Mouse (Mus musculus) kidney, adult 9 months (tissue): ENCODE measurements around the gene Elfn2.

Source experiments
- DNase-seq: peaks from one replicate; pipeline ENCODE4 v3.0.0; 2022

The Elfn2 gene

DNA sequence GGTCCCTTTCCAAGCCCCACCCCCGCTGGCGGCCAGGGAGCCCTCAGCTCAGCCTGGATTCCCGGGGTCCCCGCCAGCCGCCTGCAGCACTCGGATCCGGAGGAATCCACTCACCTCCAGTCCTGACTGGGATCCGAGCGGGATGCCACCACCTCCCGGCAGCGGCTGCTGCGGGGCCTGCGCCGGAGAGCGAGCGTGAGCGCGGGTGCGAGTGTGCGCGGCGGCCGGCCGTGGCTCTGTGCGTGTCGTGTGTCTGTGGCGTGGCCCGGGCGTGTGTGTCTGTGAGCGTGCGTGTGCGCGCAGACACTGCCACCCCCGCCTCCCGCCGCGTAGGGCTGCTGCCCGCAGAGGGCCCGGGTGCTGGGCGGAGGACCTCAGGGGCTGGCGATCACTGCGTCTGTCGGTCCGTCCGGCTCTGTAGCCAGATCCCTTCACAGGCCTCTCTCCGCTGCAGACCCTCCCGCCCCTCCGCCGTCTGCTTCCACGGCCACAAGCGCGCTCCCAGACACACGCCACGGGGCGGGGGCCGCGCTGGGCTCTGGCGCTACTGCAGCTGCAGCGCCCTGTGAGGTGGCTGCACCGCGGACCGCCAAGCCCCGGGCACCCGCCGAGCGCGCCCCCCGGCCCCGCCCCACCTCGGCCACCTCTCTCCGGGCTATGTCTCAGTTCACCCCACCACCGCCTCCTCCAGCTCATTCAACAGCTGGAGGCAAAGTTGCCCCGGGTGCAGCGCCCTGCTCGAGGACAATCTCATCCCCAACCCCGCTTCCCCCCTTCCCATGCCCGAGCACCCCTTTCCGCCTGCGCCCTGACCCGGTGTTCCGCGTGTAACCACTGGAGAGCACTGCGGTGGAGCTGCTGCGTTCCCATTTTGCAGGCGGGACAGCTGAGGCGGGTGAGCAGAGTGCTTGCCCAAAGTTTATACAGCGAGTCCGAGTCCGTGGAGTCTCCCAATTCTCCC, at the start of gene Elfn2:
TSS of gene Elfn2 (minus strand) at position 482 of the 961 bp plus-strand sequence.
- no peak for DNase-seq

DNA sequence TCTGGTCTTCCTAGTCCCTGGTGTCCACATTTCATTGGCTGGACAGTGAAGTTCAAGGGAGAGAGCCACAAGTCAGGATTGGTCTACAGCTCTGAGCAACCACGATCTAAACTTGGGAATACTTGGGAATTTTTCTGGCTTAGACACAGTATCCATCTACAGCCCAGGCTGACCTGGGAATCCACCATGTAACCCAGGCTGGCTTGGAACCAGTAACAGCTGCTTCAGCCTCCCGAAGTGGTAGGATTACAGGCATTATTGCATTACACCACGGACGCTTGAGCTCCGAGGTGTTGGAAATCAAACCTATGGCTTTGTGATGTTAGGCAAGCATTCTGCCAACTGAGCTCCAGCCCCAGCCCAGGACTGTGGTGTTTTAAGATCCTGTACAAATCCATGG, 45.1 kb upstream of the Elfn2 start:
- DNase-seq: no peak

DNA sequence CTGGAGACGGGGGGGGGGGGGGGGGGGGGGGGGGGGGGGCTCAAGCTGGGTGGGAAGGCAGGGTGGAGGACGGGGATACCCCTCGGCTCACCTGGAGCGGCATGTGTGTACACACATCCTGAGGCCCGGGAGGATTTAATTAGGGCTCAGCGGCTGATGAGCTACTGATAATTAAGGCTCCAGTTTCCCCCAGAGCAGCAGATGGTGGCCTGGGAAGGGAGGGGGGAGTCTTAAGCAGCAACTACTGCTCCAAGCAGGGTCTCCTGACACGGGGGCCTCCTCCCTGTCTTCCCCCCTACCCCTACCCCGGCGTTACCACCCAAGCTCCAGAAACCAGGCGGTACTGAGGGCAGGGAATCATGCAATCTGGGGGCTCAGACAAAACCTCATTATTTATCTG, 44.6 kb upstream of the Elfn2 start:
- no peak for DNase-seq

DNA sequence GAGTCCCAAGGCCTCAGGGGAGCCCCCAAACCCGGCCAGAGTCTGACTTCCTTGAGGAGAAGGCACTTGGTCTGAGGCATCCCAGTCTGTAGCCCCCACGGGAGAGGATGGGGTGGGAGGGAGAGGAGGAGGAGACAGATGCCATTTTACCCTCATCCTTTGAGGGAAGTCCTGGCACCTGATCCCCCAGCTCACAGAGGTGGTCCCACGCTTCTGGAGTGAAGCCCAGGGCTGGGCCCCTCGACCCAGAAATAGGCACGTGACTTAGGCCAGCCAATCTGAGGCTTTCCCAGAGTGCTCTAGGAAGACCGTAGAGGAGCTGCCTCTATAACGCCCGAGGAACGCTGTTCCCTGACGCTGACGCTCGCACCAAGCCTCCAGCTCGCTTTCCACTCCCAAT, 42.5 kb upstream of the Elfn2 start:
- no peak for DNase-seq

DNA sequence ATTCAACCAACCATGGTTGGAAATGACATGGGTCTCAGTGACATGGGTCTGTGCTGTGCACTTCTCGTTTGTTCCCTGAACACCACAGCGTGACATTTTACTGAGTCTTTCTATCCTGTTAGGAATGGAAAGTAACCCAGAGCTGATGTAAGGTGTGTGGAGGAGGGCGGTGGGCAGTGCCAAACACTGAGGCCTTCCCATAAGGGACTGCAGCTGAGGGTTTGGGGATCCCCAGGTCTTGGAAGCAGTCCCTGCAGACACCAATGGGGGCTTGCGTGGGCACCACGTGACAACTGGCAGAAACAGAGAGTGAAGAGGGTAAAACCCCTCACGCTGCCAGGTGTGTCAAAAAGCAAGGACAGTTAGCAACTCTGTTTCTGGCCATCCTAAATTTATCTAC, 39.6 kb upstream of the Elfn2 start:
- no peak for DNase-seq

DNA sequence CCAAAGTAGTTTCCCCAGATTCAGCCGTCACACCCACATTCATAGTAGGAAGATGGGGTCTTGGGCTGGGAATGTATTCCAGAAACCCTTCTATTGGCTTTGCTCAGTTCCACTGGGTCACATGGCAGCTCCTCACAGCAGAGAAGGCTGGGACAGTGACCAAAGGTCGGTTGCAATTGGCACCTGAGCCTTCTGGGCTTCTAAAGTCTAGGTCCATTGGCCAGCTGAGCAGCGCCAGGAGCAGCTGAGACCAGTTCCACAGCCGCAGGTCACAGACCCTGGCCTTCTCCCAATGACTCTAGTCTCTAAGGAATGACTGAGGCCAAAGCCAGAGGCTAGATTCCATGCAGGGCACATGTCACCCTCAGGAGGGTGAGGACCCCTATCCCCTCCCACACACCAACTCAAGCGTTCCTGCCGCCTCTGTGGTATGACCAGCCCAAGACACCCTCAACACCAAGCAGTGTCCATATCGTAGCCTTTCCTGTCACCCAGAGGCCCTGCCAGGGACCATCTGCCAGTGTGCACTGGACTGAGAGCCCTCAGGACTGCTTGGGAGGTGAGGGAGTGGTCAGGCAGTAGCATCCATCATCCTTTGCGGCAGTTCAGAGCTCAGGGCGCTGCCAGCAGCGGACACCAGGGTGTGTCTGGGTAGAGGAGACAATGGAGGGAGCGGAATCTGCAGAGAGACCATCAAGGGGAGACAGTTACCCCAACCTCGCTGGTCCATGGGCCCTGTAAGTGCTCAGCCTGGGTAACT, 37.6 kb upstream of the Elfn2 start:
- peak; percentile 88 for DNase-seq

DNA sequence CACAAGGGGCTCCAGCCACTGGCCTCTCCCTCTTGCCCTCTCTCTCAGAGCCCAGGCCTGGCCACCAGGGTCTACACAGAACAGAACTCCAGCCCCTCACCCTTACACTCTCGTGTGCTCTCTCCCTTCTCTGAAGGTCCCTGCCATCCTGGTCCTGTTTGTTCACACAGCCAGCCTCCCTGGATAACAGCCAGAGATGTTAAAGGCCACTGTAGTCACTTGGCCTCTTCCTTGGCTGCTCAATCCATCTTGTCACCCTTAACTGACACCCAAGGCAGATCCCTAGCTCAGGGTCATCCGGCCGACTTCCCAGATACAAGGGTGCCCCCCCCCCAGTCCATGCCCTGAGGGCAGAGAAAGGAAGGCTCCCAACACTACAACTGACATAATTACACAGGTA, 36.7 kb upstream of the Elfn2 start:
- DNase-seq: peak; percentile 41

DNA sequence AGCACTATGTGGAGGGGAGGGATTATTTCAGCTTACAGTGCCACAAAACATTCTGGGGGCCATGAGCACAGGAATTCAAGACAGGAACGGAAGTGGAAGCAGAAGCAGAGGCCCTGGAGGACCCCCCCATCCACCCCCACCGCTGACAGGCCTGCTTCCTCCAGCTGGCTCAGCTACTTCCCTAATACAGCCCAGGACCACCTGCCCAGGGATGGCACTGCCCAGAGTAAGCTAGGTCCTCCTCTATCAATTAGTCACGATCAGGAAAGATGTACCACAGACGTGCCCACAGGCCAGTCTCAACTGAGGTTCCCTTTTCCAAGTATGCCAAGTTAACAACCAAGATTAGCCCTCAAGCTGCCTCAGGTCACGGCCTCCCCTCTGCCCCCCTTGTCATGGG, 35.6 kb upstream of the Elfn2 start:
- no peak for DNase-seq

DNA sequence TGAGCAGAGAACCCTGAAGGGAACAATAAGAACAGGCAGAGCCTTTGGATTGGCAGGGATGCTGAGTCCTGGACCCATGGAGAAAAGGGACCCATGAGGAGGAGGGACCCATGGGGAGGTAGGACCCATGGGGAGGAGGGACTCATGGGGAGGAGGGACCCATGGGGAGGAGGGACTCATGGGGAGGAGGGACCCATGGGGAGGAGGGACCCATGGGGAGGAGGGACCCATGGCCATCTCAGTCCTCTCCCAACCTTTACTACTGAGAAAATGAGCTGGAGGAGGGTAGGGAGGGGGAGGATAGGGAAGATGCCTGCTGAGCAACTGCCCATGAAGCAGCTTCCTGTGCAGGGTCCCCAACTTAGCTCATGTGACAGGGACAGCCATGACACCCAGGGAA, 34.4 kb upstream of the Elfn2 start:
- no peak for DNase-seq

DNA sequence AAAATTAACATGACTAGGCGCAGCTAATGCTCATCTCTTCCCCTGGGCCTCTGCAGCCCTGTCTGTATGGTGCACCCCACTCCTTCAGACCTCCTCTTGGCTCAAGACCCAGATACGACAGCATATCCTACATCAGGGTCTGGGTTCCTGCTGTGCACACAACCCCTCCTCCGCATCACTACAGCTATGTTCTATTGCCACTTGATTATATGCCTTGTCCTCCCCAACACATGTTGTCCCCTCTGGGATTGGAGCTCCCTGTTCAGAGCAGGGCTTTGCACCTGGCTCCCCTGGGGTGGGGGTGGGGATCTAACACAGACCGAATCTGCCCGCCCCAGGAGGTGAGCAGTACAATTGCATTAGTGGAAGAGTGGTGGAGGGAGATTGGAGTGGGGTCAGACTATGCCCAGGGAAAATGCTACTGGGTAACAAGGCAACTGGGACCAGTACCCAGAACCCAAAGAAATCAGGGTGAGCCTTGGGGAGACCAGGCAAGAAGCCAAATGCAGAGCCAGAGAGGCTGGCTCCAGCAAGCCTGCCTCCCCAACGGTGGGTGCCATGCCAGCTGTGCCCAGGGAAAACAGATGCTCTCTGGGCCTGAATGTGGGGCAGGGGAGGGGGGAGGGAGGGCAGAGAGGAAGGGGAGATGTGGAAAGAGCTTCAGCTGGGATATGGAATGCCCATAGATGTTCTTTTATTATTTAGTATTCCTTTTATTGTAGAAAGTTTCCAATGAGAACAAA, 32.2 kb upstream of the Elfn2 start:
- no peak for DNase-seq

DNA sequence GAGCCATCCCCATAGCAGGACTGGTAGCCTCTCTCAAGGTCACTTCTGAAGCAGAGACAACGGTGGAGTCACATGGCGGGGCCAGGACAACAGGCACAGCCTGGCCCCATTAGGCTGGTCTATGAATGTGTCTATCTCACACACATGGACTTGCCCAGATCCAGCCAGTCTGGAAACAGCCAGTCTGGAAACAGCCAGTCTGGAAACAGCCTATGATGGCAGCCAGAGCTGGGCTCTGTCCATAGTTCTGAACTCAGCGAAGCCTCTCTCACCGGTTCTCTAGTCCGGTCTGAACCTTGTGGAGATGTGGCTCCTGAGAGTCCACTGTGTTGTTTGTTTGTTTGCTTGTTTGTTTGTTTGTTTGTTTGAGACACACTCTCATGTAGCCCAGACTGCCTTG, 31.3 kb upstream of the Elfn2 start:
- DNase-seq: peak; percentile 22

DNA sequence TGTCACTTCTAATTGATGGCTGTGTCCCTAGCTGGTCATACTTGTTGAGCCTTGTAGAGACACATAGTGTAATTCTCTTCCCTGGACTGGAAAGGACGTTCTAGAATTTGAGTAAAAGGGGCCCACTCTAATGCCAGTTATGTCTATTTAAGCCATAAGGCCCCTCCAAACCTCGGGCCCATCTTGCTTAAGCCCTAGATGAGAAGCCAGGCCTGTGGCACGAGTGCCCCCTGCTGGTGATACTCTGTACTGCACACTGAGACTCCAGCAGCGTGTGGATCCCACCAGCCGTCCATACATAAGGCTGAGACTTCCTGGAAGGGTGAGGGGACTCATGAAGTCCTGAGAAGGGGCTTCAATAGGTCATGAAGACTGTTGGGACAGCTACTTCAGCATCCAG, 25.6 kb upstream of the Elfn2 start:
- DNase-seq: peak; percentile 75

DNA sequence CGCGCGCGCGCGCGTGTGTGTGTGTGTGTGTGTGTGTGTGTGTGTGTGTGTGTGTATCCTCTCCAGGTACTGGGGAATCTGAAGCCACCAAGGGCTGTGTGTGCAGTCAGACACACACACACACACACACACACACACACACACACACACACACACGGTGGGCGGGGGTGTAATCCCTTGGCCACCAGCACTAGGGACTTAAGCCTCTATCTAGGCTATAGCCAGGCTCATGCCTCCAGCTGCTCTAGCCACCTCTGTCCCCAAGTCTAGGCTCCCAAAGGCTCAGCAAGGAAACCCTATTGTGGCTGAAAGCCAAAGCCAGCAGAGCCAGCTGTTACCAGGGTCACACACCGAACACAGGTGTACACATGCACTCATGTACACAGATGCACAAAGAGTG, 24.3 kb upstream of the Elfn2 start:
- no peak for DNase-seq

DNA sequence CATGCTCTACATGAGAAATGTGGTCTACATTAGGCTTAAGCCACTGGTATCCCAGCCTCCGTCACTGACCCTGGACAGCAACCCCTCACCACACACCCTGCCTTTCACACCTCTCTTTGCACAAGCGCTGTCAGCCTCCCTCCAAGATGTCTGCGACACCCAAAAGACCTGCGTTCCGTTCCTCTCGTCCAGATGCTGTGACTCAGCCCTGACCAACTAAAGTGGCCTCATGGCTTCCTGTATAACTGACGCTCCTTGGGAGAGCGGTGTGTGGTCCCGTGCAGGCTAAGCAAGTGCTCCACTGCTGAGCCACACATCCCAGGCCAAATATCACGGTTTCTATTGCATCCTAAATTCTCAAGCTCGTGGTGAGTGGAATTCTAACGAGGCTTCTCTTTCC, 22.1 kb upstream of the Elfn2 start:
- no peak for DNase-seq

DNA sequence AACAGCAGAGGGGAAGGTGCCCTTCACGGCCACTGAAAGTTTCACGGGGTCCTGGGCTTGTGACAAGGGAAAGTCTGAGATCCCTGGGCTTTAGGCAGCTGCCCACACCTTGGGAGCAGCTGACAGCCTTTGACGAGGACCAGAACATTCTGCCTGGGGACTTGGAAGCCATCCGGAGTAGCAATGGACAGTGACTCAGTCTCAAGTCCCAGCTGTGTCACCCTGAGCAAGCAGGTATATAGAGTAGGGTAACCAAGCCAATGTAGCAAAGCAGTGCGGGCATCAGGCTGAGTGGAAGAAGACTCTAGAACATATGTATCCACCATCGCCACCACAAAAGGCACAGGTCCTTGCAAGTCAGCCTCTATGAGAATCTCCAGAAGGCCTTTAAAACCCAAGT, 18.6 kb upstream of the Elfn2 start:
- DNase-seq: no peak

DNA sequence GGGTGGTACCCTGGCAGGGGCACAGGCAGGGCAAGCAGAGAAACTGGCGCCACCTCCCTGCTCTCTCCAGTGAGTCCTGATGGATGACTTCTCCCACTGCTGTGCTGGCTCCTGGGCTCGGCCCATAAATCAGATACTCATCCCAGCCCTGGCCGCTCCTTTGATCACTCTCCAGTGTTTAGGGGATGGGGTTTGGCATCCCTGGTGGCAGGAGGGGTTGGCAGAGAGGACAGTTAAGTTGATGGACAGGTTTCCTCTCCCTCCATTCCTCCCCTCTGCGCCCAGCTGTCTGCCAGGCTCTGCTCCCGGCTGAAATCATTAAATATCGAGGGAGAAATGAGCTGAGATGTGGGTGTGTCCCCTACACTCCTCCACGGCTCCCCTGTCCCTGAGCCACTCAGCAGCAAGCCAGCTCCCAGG, 18.1 kb upstream of the Elfn2 start:
- DNase-seq: no peak

DNA sequence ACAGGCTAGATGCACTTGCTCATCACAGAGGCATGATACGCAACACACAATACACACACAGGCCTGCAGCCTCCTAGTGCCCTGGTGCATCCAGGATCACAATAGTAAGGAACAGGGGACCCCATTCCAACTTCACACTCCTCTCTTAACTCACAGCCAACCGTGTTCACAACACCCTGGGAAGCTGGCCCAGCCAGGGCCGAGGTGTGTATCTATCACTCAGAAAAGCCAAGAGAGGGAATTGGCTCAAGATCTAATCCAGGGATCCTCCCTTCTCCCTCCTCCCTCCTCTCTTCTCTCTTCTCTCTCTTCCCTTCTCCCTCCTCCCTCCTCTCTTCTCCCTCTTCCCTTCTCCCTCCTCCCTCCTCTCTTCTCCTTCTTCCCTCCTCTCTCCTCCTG, 17.6 kb upstream of the Elfn2 start:
- no peak for DNase-seq

DNA sequence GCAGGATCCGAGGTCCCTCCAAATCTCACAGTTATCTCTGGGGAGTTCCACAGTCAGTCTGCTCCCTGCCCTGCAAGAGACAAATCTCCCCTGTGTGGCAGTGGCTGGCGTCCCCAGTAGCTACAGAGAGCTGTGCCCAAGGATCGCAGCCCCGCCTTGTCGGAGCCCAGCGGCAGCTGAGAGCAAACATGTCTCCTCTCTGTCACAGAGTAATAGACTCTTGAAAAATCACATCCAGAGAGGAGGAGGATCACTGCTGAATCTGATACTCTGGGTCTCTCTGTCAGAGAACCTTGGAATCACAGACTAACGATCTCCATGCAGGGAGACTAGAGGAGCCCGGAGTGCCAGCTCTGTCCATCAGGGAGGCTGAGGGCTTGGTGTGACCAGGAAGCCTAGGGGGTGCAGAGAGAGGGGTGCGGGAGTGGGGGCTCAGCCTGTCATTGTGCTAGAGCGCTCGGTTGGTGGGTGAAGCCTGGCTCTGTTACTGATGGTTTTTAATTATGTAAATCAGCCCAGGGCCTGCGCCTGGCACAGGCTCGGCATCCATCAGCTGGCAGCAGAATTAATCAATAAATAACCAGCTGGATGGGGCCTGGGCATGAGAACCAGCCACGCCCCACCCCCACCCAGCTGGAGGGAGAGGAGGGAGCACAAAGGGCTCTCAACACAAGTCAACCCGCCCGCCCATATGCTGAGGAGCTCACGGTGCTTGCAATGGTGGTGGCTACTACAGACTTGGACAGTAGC, 17.0 kb upstream of the Elfn2 start:
- peak; percentile 35 for DNase-seq

DNA sequence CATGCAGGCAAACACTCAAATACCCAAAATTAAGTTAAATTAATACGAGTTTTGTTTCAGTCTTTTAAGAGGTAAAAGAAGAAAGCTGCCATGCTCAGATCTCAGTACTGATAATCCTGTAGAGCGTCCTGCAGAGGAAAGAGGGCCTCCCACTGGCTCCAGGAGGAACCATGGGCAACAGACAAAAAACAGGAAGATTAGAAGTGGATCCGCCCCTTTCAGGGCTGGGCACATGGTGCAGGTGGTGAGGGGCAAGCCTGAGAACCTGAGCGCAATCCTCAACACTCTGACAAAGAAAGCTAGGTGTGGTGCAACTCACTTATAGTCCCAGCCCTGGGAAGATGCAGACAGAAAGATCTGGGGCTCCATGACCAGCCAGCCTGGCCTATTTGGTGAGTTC, 13.3 kb upstream of the Elfn2 start:
- no peak for DNase-seq

DNA sequence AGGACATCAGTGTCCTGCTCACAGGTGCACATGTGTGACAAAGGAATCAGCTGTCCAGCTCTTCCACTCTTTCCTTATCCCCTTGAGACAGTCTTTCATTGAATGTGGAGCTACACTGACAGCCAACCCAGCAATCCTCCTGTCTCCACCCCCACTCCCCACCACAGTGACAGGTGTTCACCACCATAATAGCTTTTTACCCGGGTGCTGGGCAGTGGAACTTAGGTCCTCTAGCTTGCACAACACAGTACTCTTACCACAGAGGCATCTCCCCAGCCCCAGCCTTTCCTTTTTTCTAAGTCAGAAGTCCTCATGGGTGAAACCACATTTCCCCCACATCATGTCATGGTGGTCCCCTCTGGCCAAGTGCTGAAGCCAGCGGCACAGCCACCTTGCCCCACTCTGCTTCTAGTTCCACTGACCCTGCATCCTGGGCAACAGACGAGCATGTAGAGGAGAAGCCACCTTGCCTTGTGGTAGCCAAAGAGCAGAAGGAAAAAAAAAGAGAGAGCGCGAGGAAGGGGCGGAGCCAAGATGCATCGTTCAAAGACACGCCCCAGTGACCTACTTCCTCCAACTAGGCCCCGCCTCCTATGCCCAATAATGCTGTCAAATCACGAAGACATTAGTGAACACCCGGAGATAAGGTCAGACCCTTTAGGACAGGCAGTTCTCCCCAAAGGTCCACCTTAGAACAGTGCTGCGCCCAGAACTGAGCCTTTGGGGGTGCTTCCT, 11.9 kb upstream of the Elfn2 start:
- DNase-seq: no peak

DNA sequence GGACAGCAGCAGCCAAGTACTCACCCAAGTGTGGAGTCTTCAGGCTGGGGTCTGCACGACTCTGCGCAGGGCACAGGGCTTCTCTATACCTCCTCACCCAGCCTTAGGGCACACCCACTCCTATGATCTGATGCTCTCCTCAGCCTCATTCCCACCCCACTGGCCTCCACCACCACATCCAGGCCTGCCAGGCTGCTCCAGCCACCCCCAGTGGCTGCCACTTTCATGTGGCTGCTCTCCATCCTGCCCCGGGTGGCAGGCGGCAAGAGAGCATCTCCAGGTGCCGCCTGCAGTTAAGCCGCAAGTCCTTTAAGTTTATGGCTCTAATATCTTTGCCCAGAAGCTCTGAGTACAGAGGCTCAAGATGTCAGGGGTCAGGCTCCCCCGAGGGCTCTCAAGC, 8.1 kb upstream of the Elfn2 start:
- DNase-seq: no peak

DNA sequence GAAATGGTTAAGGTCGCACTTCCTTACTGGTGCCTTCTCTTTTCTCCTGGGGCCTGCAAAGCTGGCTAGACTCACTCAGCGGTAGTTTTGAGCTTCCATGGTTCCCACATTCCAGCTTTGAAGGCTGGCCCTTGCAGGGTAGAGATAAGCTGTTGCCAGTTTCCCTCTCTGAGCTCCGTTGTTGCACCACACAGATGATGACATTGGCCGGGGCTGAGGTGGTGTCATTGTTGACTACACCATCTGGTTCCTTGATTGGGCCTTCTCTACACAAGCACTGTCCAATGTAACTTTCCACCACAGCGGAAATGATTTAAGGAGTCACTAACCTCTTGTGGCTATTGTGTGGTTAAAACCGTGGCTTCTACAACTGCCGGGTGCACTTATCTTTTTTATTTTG, 2.0 kb upstream of the Elfn2 start:
- no peak for DNase-seq
